Comparison of ENCODE assay signal across 10 mouse cellular contexts in the genomic region with DNA sequence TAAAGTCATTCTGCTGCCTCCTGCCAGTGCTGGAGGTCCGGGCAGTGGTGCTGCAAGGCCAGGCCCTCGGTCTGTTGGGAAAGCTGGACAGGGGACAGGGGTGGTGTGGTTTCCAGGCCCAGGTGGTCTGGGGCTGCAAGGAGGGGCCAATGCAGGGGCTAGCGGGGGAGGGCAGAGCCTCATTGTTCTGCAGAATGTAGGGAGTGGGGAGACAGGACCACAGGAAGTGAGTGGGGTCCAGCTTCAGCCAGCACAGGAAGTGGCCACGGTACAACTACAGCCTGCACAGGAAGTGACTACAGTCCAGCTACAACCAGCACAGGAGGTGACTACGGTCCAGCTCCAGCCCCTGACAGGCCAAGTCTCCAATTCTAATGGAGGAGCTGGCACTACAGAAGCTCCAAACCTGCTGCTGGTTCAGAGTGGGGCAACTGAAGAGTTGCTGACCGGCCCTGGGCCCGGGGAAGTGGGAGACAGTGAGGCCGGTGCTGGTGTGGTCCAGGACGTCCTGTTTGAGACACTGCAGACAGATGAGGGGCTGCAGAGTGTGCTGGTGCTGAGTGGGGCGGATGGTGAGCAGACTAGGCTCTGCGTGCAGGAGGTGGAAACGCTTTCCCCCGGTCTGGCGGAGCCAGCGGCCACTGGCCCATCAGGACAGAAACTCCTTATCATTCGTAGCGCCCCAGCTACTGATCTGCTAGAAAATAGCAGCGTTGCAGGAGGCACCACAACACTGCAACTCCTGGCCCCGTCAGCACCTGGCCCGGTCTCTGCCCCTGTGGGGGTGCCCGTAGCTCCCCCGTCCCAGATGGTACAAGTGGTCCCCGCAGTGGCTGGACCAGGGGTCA. TPM values are rescaled to one million over a fixed set of nuclear protein-coding genes. Genes with fewer than 3 reads are reported as not detected.
A peak's percentile ranks its signal among the peaks of the same experiment; 100 is the strongest.
DNase-seq lines count a peak whose midpoint lies in the region; ATAC-seq lines count a peak whose summit lies in the region.
"Had no signal": no experiment of that assay in that cellular context is flagged by ENCODE, and none has a peak within 500 bp of the region (broad histone marks: within the 10 kb centered on the region; RNA-seq: fewer than 3 reads in every experiment).

No protein-coding gene starts in this region.

- H3K36me3 ChIP-seq in embryonic facial prominence, embryonic 10.5 days (replicated peaks): peaks cover 46% of the 10 kb centered on the region
- peaks cover 36% of the 10 kb centered on the region for H3K36me3 ChIP-seq in hindbrain, embryonic 12.5 days
- H3K36me3 ChIP-seq in midbrain, embryonic 13.5 days: peaks cover 38% of the 10 kb centered on the region

- H3K27ac ChIP-seq in embryonic facial prominence, embryonic 10.5 days (replicated peaks): peak overlapping the region; percentile 92
- H3K27ac ChIP-seq in hindbrain, embryonic 12.5 days: peak overlapping the region; percentile 98
- H3K27ac ChIP-seq in midbrain, embryonic 13.5 days: peak overlapping the region; percentile 100

- peaks cover 4% of the 10 kb centered on the region; the same call in 1 of the 2 replicates for H3K9me3 ChIP-seq in embryonic facial prominence, embryonic 10.5 days
- no peaks in the 10 kb centered on the region for H3K9me3 ChIP-seq in hindbrain, embryonic 12.5 days (replicated peaks)
- H3K9me3 ChIP-seq in midbrain, embryonic 13.5 days: no peaks in the 10 kb centered on the region

- no peaks in the 10 kb centered on the region for H3K27me3 ChIP-seq in embryonic facial prominence, embryonic 10.5 days (replicated peaks; ENCODE audit: low read depth, poor library complexity, severe bottlenecking)
- H3K27me3 ChIP-seq in hindbrain, embryonic 12.5 days: no peaks in the 10 kb centered on the region
- H3K27me3 ChIP-seq in midbrain, embryonic 13.5 days: no peaks in the 10 kb centered on the region
- H3K27me3 ChIP-seq: CH12.LX had no signal

- 61% methylated on average over 23 of the region's 23 CpGs for WGBS in embryonic facial prominence, embryonic 10.5 days
- WGBS in hindbrain, embryonic 12.5 days: 53% methylated on average over 23 of the region's 23 CpGs
- WGBS in midbrain, embryonic 13.5 days: 58% methylated on average over 23 of the region's 23 CpGs

- peak; percentile 25 for DNase-seq in heart, adult 8-10 months (ENCODE audit: low spot score)
- no peak for DNase-seq in heart, postnatal 36 days
- peak; percentile 25 for DNase-seq in embryonic facial prominence, embryonic 10.5 days (ENCODE audit: low spot score)
- no peak for DNase-seq in left cerebral cortex, adult 9 months (ENCODE audit: low spot score in 2 of 2)
- no peak for DNase-seq in adrenal gland, postnatal 36 days
- DNase-seq in cerebellum, adult 8-10 months: no peak

- peaks cover 73% of the 10 kb centered on the region for H3K4me1 ChIP-seq in embryonic facial prominence, embryonic 10.5 days
- H3K4me1 ChIP-seq in hindbrain, embryonic 12.5 days: peaks cover 68% of the 10 kb centered on the region
- peaks cover 76% of the 10 kb centered on the region for H3K4me1 ChIP-seq in midbrain, embryonic 13.5 days (replicated peaks)

- H3K9ac ChIP-seq in hindbrain, embryonic 12.5 days: peak overlapping the region; percentile 49
- peak overlapping the region; percentile 58 for H3K9ac ChIP-seq in midbrain, embryonic 13.5 days (replicated peaks)

- ATAC-seq in hindbrain, embryonic 12.5 days (ENCODE audit: low FRiP score): no peak
- ATAC-seq in midbrain, embryonic 13.5 days: no peak

- H3K4me3 ChIP-seq in embryonic facial prominence, embryonic 10.5 days: peak overlapping the region; percentile 56; the same call in 1 of the 2 replicates
- H3K4me3 ChIP-seq in hindbrain, embryonic 12.5 days: no peak overlapping the region
- H3K4me3 ChIP-seq in midbrain, embryonic 13.5 days (replicated peaks): 0 out of 2 replicates have a peak overlapping the region, but pooled peaks have one; percentile 42

- intact Hi-C loops in heart, postnatal 36 days (cut with DNase I): loop anchor here (10.0 kb wide), 3 partner anchors 266 to 776 kb away; a partner anchor contains a TSS

- peak overlapping the region; percentile 88 for H3K4me2 ChIP-seq in hindbrain, embryonic 12.5 days (replicated peaks)
- H3K4me2 ChIP-seq in midbrain, embryonic 13.5 days (replicated peaks): peak overlapping the region; percentile 76

RNA-seq across cellular contexts. Expression of a gene that starts 0.6 kb away (rescaled TPM):
- total RNA-seq in heart, adult 8-10 months (2022): 1 to 10 TPM; 4.7 to 6.7 (median 5.3) TPM
- 1 to 10 TPM; 4.3 to 5.1 TPM for total RNA-seq in heart, postnatal 36 days (2021)
- 4.9 and 5.3 TPM in 2 replicates for polyA plus RNA-seq in embryonic facial prominence, embryonic 10.5 days (2016; fragmentation: Nextera tagmentation; extraction: Ambion mirVana)
- polyA plus RNA-seq in hindbrain, embryonic 12.5 days (2016; fragmentation: Nextera tagmentation; extraction: Ambion mirVana): 12.3 and 14.3 TPM in 2 replicates
- 29.5 and 31.1 TPM in 2 replicates for polyA plus RNA-seq in midbrain, embryonic 13.5 days (2015; fragmentation: Nextera tagmentation; extraction: Ambion mirVana)
- total RNA-seq in adrenal gland, postnatal 36 days (2021): 10 to 100 TPM in 1 of 2 experiments, 1 to 10 TPM in 1; 7.1 to 11.5 TPM

RNA-seq across cellular contexts. Expression of a gene that starts 4.4 kb away (rescaled TPM):
- total RNA-seq in heart, adult 8-10 months (2022): 1 to 10 TPM; 1.4 to 2.5 (median 1.9) TPM
- total RNA-seq in heart, postnatal 36 days (2021): 1 to 10 TPM; 3.9 to 4.1 TPM
- polyA plus RNA-seq in embryonic facial prominence, embryonic 10.5 days (2016; fragmentation: Nextera tagmentation; extraction: Ambion mirVana): 1.4 and 1.7 TPM in 2 replicates
- 1.6 and 2.2 TPM in 2 replicates for polyA plus RNA-seq in hindbrain, embryonic 12.5 days (2016; fragmentation: Nextera tagmentation; extraction: Ambion mirVana)
- polyA plus RNA-seq in midbrain, embryonic 13.5 days (2015; fragmentation: Nextera tagmentation; extraction: Ambion mirVana): 0.88 and 0.98 TPM in 2 replicates
- total RNA-seq in adrenal gland, postnatal 36 days (2021): 1 to 10 TPM; 1.7 to 2.7 TPM

RNA-seq across cellular contexts. Expression of a gene that starts 6.2 kb away (rescaled TPM):
- 1 to 10 TPM; 6.4 to 8.4 (median 7.5) TPM for total RNA-seq in heart, adult 8-10 months (2022)
- total RNA-seq in heart, postnatal 36 days (2021): 1 to 10 TPM; 7.2 to 9.2 TPM
- 4.5 and 4.6 TPM in 2 replicates for polyA plus RNA-seq in embryonic facial prominence, embryonic 10.5 days (2016; fragmentation: Nextera tagmentation; extraction: Ambion mirVana)
- polyA plus RNA-seq in hindbrain, embryonic 12.5 days (2016; fragmentation: Nextera tagmentation; extraction: Ambion mirVana): 4.3 and 4.8 TPM in 2 replicates
- 4.3 and 4.4 TPM in 2 replicates for polyA plus RNA-seq in midbrain, embryonic 13.5 days (2015; fragmentation: Nextera tagmentation; extraction: Ambion mirVana)
- 10 to 100 TPM; 13.7 to 15.5 TPM for total RNA-seq in adrenal gland, postnatal 36 days (2021)

RNA-seq across cellular contexts. Expression of a gene that starts 14.9 kb away (rescaled TPM):
- under 1 TPM in 2 of 4 experiments, not detected in 2; 0.22 to 0.43 TPM for total RNA-seq in heart, adult 8-10 months (2022)
- total RNA-seq in heart, postnatal 36 days (2021): not detected
- polyA plus RNA-seq in embryonic facial prominence, embryonic 10.5 days (2016; fragmentation: Nextera tagmentation; extraction: Ambion mirVana): 0.22 TPM in 1 of 2 replicates, not detected in the other
- polyA plus RNA-seq in hindbrain, embryonic 12.5 days (2016; fragmentation: Nextera tagmentation; extraction: Ambion mirVana): not detected in 2 replicates
- polyA plus RNA-seq in midbrain, embryonic 13.5 days (2015; fragmentation: Nextera tagmentation; extraction: Ambion mirVana): 0.31 and 0.32 TPM in 2 replicates
- not detected for total RNA-seq in adrenal gland, postnatal 36 days (2021)
- total RNA-seq: CH12.LX; liver, adult 2 months had no signal

RNA-seq across cellular contexts. Expression of a gene that starts 43.0 kb away (rescaled TPM):
- total RNA-seq in heart, adult 8-10 months (2022): 10 to 100 TPM; 27.3 to 40.6 (median 33.1) TPM
- total RNA-seq in heart, postnatal 36 days (2021): 10 to 100 TPM; 26.5 to 34.0 TPM
- polyA plus RNA-seq in embryonic facial prominence, embryonic 10.5 days (2016; fragmentation: Nextera tagmentation; extraction: Ambion mirVana): 0.09 TPM in 1 of 2 replicates, not detected in the other
- polyA plus RNA-seq in hindbrain, embryonic 12.5 days (2016; fragmentation: Nextera tagmentation; extraction: Ambion mirVana): not detected in 2 replicates
- 0.12 and 0.13 TPM in 2 replicates for polyA plus RNA-seq in midbrain, embryonic 13.5 days (2015; fragmentation: Nextera tagmentation; extraction: Ambion mirVana)
- total RNA-seq in adrenal gland, postnatal 36 days (2021): under 1 TPM; 0.36 to 0.89 TPM
- total RNA-seq: liver, adult 2 months had no signal
- polyA plus RNA-seq: liver, adult 2 months had no signal

Comparison
In these comparisons a context has a peak if more than half of its experiments do, and no peak if none do; other contexts are left out.
1. DNase-seq: peak in heart, adult 8-10 months (single experiment) and embryonic facial prominence, embryonic 10.5 days (single experiment); none in heart, postnatal 36 days (0 of 2), left cerebral cortex, adult 9 months (0 of 2), adrenal gland, postnatal 36 days (0 of 2) and cerebellum, adult 8-10 months (single experiment).
2. Peak in every context shown above with its lines, with median percentiles within 50 percentile points of each other: H3K27ac ChIP-seq.